Mouse (Mus musculus) megakaryocyte progenitor cell, adult 5-6 weeks (primary cell): ENCODE data around the gene 2810408A11Rik. TPM values are rescaled to one million over a fixed set of nuclear protein-coding genes. Genes with fewer than 3 reads are reported as not detected.
A peak's percentile ranks its signal among the peaks of the same experiment; 100 is the strongest.
"Not testable (repeated sequence)": the region's sequence is repeated elsewhere in the genome, so short reads cannot be mapped to it uniquely, and the experiment has no call there.

Experiments used
- ATAC-seq: replicated peaks from 2 replicates; pipeline ENCODE4 v1.8.0; 2016; ENCODE audit warnings: mild to moderate bottlenecking, moderate TSS enrichment, inconsistent platforms; ENCODE audit not compliant: poor library complexity
- total RNA-seq, 2 experiments: library from RNA; stranded (forward) in 1 of 2; stranded (reverse) in 1 of 2; fragments of 157-497, 149-512 nt in 1 of 2; fragments of 200-1000 nt in 1 of 2; gene quantifications; 2 replicates each; pipeline versions ENCODE4 v1.2.3 to v1.2.4; 2015 to 2017

Gene 2810408A11Rik
- total RNA-seq, 2 experiments from 2014 or later: 1.7 to 3.0 TPM

DNA sequence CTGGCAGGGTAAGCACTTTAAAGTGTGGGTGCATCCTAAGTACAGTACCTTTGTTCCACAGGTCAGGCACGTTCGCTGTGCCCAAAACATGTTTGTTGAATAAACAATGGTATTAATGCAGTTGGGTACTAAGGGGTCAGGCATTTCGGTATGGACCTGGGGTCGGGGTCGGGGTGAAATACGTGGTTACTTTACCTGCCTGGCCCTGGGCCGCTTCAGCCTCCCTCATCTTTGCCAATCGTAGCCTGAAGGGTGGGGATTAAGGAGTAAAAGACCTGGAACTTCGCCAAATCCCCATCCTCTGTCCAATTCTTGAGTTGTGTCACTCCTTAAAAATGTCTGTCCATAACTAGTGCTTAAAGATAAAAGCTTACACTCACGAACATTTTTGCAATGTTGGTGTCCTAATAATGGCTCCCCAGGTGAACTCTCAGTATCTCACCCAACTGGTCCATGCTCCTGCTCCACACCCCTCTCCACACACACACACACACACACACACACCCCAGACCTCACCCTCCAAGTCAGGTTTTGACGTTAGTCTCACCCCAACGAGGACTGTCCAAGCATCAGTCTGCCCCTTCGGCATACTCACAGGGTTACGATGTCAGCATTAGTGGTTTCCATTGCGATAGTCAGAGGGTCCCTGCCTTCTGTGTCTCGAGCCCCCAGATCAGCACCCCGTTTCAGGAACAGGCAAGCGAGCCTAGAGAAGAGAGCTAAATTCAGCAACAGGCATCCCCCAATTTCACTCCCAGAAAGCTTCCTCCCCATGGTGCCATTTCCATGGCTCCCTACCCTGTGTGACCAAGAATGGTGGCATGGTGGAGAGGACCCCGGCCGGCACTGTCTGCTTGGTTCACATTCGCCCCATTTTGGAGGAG is 18.8 kb downstream of the 2810408A11Rik start:
- no peak for ATAC-seq

GRCm38 (mm10) chr11:69880853-69881603 is 19.8 kb downstream of the 2810408A11Rik start, which contains the start of gene Kctd11:
Gene Kctd11, minus strand, starts transcription at chr11:69881406.
- ATAC-seq: peak; percentile 56

DNA sequence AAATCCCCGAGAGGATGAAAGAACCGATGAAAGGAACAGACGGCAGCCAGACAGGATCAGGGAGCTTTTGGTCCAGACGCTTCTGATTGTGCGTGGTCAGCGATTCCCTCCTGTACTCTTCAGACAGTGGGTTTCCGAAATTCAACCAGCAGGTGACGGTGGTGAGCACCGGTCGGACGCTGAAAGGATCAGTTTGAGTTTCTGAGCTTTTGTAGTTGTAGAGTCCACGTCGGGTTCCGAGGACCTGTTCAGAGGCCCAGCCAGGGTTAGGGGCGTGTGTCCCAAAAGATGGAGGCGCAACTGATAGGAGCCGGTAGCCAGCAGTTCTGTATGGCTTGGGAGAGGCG is 20.3 kb downstream of the 2810408A11Rik start:
- peak; percentile 35 for ATAC-seq

DNA sequence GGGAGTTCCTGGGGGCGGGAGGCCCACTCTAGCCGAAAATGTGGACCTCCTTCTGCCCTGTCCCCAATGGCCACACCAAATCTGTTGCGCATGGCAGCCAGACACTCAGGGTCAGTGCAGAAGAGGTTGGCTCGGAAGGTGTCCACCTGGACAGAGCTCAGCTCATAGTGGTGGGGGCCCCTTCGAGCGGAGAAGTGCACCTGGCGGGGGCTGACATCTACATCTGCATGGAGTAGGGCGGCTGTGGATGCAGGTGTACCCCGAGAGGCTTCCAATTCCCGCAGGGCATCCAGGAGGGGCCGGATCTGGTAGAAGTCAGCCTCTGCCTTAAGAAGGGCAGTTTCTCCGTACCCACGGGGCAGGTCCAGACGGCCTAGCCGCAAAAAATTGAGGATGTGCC is 21.1 kb downstream of the 2810408A11Rik start:
- no peak for ATAC-seq

- ATAC-seq: peak; percentile 35
These were observed 21.8 kb downstream of the 2810408A11Rik start for GRCm38 (mm10) chr11:69878952-69879351.

GRCm38 (mm10) chr11:69878399-69878798 is 22.4 kb downstream of the 2810408A11Rik start:
- no peak for ATAC-seq

DNA sequence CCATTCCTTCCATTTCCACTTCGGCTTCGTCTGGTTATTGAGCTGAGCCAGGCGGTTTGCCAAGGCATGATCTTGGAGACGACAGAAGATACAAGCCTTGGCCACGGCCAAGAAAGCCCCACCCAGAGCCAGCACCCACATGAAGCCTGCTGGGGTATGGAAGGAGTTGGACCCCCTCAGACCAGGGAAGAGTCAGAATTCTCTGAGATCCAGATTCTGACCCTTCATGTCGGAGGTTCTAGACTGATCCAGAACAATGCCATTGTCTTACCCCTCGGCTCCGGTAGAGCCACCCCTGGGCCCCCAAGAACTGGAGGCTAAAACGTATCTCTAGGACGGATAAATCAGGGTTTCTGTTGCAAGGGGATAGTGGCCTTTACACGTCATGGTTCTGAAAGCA is 22.9 kb downstream of the 2810408A11Rik start, which contains the start of gene Tmem95:
Gene Tmem95, minus strand, starts transcription at position 141 of the 400 bp plus-strand sequence.
- no peak for ATAC-seq

DNA sequence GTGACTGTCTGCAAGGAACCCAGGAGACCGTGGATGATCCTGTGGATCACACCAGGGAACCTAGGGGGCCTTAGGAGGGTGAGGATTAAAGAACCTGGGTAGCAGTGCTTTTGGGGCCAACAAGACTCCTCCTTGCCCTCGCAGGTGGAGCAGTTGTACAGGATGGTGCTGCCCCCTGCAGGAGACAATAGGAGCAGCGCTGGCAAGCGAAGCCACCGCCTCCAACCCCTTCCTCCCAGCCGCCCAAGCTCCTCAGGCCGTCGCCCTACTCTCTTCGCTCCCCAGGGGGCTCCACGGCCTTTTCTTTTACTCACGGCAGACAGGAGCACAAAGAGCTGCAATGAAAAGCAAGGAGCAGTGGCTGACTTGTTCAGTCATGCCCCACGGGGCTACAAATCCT is 23.9 kb downstream of the 2810408A11Rik start:
- ATAC-seq: peak; percentile 75

GRCm38 (mm10) chr11:69876186-69876585 is 24.6 kb downstream of the 2810408A11Rik start:
- no peak for ATAC-seq

DNA sequence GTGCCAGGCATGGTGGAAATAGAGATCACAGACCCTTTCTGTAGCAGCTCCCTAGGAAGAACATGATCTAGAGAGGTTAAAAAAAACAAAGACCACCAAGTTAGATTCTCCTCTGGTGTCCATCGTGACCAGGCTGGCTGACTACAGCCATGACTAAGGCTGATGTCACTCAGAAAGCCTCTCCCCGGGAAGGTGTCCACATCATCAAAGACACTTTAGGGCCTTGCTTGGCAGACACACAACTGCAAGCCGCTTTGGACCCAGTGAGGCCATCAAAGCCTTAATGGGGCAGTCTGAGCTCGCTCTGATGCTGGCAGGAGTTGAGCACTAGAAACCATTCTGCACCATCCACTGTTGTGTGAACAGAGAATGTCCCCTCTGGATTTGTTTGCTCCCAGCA is 28.3 kb downstream of the 2810408A11Rik start:
- no peak for ATAC-seq

- no peak for ATAC-seq
These were observed 29.0 kb downstream of the 2810408A11Rik start for GRCm38 (mm10) chr11:69871822-69872221.

GRCm38 (mm10) chr11:69870289-69871069 is 30.3 kb downstream of the 2810408A11Rik start:
- no peak for ATAC-seq

DNA sequence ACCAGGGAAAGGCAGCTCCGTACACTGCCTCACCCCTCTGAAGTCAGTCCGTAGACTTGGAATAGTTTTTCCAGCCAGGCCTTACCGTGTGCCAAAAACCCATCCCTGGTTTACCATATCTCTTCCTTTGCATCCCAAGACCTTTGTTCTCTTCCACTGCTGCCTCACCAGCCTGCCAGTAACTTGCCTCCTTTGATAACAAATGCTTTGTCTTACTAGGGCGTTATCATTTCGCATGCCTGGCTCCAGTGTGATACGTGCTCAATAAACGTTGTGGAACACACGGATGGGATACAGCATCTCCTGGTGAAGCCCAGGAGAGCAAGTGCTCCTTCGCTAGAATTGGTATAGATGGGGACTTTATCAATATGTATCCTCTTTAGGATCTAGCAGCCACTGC is 33.5 kb downstream of the 2810408A11Rik start:
- ATAC-seq: no peak

- ATAC-seq: no peak
These were observed 35.2 kb downstream of the 2810408A11Rik start for GRCm38 (mm10) chr11:69865561-69865960.

- peak; percentile 39; the same call in 1 of the 2 replicates for ATAC-seq
These were observed 36.5 kb downstream of the 2810408A11Rik start for GRCm38 (mm10) chr11:69864138-69864860.

- ATAC-seq: not testable (repeated sequence)
These were observed 37.1 kb downstream of the 2810408A11Rik start for GRCm38 (mm10) chr11:69863729-69864128.

DNA sequence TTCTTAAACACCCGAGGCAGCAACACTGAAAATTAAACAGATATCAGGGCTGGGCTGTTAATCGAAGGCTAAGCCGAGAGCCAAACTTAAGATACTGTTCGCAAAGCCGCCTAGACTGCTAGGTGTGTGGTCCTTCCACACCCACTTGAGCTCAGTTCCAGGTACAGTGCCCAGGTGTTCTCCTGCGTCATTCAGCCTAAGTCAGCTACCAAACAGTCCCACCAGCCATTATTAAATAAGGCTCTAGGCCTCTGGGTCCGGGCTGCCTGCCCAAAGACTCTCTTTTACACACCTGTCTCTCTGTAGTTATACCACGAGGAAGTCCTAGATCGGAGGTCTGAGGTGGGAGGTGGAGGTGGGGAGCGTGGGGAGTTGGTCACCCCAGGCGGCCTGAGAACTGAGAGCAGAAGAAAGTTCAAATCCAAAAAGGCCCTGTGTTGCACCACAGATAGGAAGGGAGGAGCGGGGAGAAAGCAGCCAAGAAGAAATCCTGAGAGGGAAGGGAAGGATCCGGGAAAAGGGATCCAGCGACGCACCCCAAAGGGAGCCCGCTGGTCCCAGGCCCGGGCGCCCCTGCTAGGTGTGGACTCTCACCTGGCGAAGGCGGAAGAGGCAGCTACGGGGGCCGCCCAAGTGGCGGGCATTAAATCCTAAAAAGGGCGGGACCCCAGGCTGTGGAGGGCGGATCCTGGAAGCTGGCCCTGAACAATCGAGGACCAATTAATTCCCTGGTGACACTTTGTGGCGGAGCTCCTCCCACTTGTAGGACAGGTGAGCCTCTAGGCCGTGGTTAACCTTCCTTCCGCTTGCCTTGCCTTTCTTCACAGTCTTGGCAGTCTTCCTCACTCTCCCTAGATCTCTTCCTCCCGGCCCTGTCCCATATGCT is 42.4 kb downstream of the 2810408A11Rik start, which contains the start of gene Tnk1:
Gene Tnk1, minus strand, starts transcription at position 618 of the 886 bp plus-strand sequence.
- no peak for ATAC-seq

GRCm38 (mm10) chr11:69855347-69855746 is 45.4 kb downstream of the 2810408A11Rik start:
- peak; percentile 35 for ATAC-seq

- ATAC-seq: no peak
These were observed 46.1 kb downstream of the 2810408A11Rik start for GRCm38 (mm10) chr11:69854680-69855079.
